Comparison of ENCODE assay signal across 25 mouse cellular contexts in genomic region chr8:15235410-15235809, GRCm38 (mm10).
DNase-seq lines count a peak whose midpoint lies in the region; ATAC-seq and TF ChIP-seq lines count a peak whose summit lies in the region.
"Had no signal": no experiment of that assay in that cellular context is flagged by ENCODE, and none has a peak within 500 bp of the region (broad histone marks: within the 10 kb centered on the region; RNA-seq: fewer than 3 reads in every experiment).

No protein-coding gene starts in this region.

- no peak for TF ChIP-seq CTCF in midbrain, postnatal 0 days (IDR thresholded peaks at IDR 0.05)
- TF ChIP-seq CTCF in brain, embryonic 14.5 days (IDR thresholded peaks at IDR 0.05; ENCODE audit: borderline replicate concordance, extremely low read depth, insufficient read depth, insufficient read length), result no peak

- no peaks in the 10 kb centered on the region for H3K27me3 ChIP-seq in midbrain, postnatal 0 days (ENCODE audit: insufficient read depth, low read length)
- H3K27me3 ChIP-seq in midbrain, embryonic 16.5 days (ENCODE audit: control insufficient read depth, insufficient read depth, low read depth, low read length), result no peaks in the 10 kb centered on the region
- H3K27me3 ChIP-seq in hindbrain, embryonic 15.5 days, result no peaks in the 10 kb centered on the region
- no peaks in the 10 kb centered on the region for H3K27me3 ChIP-seq in neural tube, embryonic 14.5 days (ENCODE audit: control insufficient read depth, insufficient read depth, low read length)
- H3K27me3 ChIP-seq: forebrain, embryonic 13.5 days; heart, embryonic 13.5 days had no signal

- ATAC-seq in midbrain, postnatal 0 days (ENCODE audit: low FRiP score), result no peak
- ATAC-seq in midbrain, embryonic 16.5 days, result no peak
- ATAC-seq in hindbrain, embryonic 15.5 days (ENCODE audit: low FRiP score, low read depth), result peak; percentile 78
- peak; percentile 56; the same call in 1 of the 2 replicates for ATAC-seq in neural tube, embryonic 14.5 days (ENCODE audit: low read depth)
- ATAC-seq: activated CD4-positive, CD25-positive, alpha-beta regulatory T cell, adult 4 months; CD4-positive, CD25-positive, alpha-beta regulatory T cell, adult 4 months; forebrain, embryonic 13.5 days; forebrain, embryonic 16.5 days had no signal

- 74% methylated on average over 3 of the region's 3 CpGs for WGBS in midbrain, postnatal 0 days
- 78% methylated on average over 3 of the region's 3 CpGs for WGBS in midbrain, embryonic 16.5 days
- WGBS in hindbrain, embryonic 15.5 days, result 57% methylated on average over 3 of the region's 3 CpGs
- WGBS in neural tube, embryonic 14.5 days, result 54% methylated on average over 3 of the region's 3 CpGs

- TF ChIP-seq POLR2A in brain, embryonic 14.5 days (IDR thresholded peaks at IDR 0.05; ENCODE audit: borderline replicate concordance, extremely low read depth, insufficient read depth, insufficient read length, poor library complexity, severe bottlenecking), result no peak

- no peak overlapping the region for H3K4me2 ChIP-seq in midbrain, postnatal 0 days (ENCODE audit: low read depth, low read length, poor library complexity, severe bottlenecking)
- H3K4me2 ChIP-seq in midbrain, embryonic 16.5 days (ENCODE audit: low read length), result no peak overlapping the region
- no peak overlapping the region for H3K4me2 ChIP-seq in hindbrain, embryonic 15.5 days
- no peak overlapping the region for H3K4me2 ChIP-seq in neural tube, embryonic 14.5 days (ENCODE audit: low read depth, low read length)
- H3K4me2 ChIP-seq: forebrain, embryonic 13.5 days; heart, embryonic 13.5 days had no signal

- no peaks in the 10 kb centered on the region for H3K36me3 ChIP-seq in midbrain, postnatal 0 days (ENCODE audit: insufficient read depth, low read length)
- H3K36me3 ChIP-seq in midbrain, embryonic 16.5 days (ENCODE audit: control insufficient read depth, insufficient read depth, low read length), result no peaks in the 10 kb centered on the region
- H3K36me3 ChIP-seq in hindbrain, embryonic 15.5 days, result no peaks in the 10 kb centered on the region
- no peaks in the 10 kb centered on the region for H3K36me3 ChIP-seq in neural tube, embryonic 14.5 days (ENCODE audit: control insufficient read depth, insufficient read depth, low read length)
- H3K36me3 ChIP-seq: forebrain, embryonic 10.5 days; heart, embryonic 10.5 days; heart, embryonic 13.5 days had no signal

- H3K4me3 ChIP-seq in midbrain, postnatal 0 days (ENCODE audit: low read depth, low read length), result no peak overlapping the region
- H3K4me3 ChIP-seq in midbrain, embryonic 16.5 days (ENCODE audit: low read depth, low read length), result no peak overlapping the region
- no peak overlapping the region for H3K4me3 ChIP-seq in hindbrain, embryonic 15.5 days
- no peak overlapping the region for H3K4me3 ChIP-seq in neural tube, embryonic 14.5 days (ENCODE audit: low read depth, low read length)
- H3K4me3 ChIP-seq: forebrain, embryonic 10.5 days; forebrain, embryonic 13.5 days; heart, adult 2 months; heart, embryonic 10.5 days; heart, embryonic 13.5 days had no signal

- DNase-seq in midbrain, postnatal 0 days (ENCODE audit: low spot score), result peak; percentile 27
- peak; percentile 52 for DNase-seq in brain, embryonic 14.5 days (ENCODE audit: low read depth)
- DNase-seq in thymus, postnatal 0 days (ENCODE audit: low spot score), result no peak
- no peak for DNase-seq in urinary bladder, postnatal 36 days (ENCODE audit: low spot score in 2 of 2)
- DNase-seq in spleen, postnatal 14 days (ENCODE audit: low spot score in 2 of 2), result no peak
- DNase-seq: adrenal gland, adult 8-10 months; adrenal gland, postnatal 25 days; cerebellum, adult 18-20 months; cerebellum, adult 9-10 months; cerebellum, postnatal 14 days; gastrocnemius, postnatal 10 days; gastrocnemius, postnatal 36 days; heart, adult 2 months; heart, postnatal 14 days; heart, postnatal 4 days had no signal

- H3K27ac ChIP-seq in midbrain, postnatal 0 days (ENCODE audit: low read depth, low read length), result no peak overlapping the region
- no peak overlapping the region for H3K27ac ChIP-seq in midbrain, embryonic 16.5 days (ENCODE audit: low read length)
- no peak overlapping the region for H3K27ac ChIP-seq in hindbrain, embryonic 15.5 days (replicated peaks)
- H3K27ac ChIP-seq in neural tube, embryonic 14.5 days (ENCODE audit: low read depth, low read length), result no peak overlapping the region
- H3K27ac ChIP-seq: forebrain, embryonic 10.5 days; forebrain, embryonic 13.5 days; heart, adult 2 months; heart, embryonic 10.5 days; heart, embryonic 13.5 days had no signal

- H3K4me1 ChIP-seq in midbrain, postnatal 0 days (ENCODE audit: insufficient read depth, low read length), result no peaks in the 10 kb centered on the region
- no peaks in the 10 kb centered on the region for H3K4me1 ChIP-seq in midbrain, embryonic 16.5 days (ENCODE audit: control insufficient read depth, insufficient read depth, low read length)
- H3K4me1 ChIP-seq in hindbrain, embryonic 15.5 days (replicated peaks), result no peaks in the 10 kb centered on the region
- H3K4me1 ChIP-seq in neural tube, embryonic 14.5 days (ENCODE audit: control insufficient read depth, insufficient read depth, low read length), result no peaks in the 10 kb centered on the region
- H3K4me1 ChIP-seq: forebrain, embryonic 13.5 days had no signal

- no peak overlapping the region for H3K9ac ChIP-seq in midbrain, postnatal 0 days (replicated peaks; ENCODE audit: low read length, poor library complexity, severe bottlenecking)
- no peak overlapping the region for H3K9ac ChIP-seq in midbrain, embryonic 16.5 days (ENCODE audit: low read depth, low read length)
- H3K9ac ChIP-seq in hindbrain, embryonic 15.5 days, result no peak overlapping the region
- no peak overlapping the region for H3K9ac ChIP-seq in neural tube, embryonic 14.5 days (replicated peaks; ENCODE audit: low read depth, low read length)
- H3K9ac ChIP-seq: forebrain, embryonic 13.5 days; heart, embryonic 13.5 days had no signal

- no peaks in the 10 kb centered on the region for H3K9me3 ChIP-seq in midbrain, postnatal 0 days (ENCODE audit: low read length)
- no peaks in the 10 kb centered on the region for H3K9me3 ChIP-seq in midbrain, embryonic 16.5 days (replicated peaks; ENCODE audit: control insufficient read depth, low read length, poor library complexity, severe bottlenecking)
- H3K9me3 ChIP-seq in hindbrain, embryonic 15.5 days, result no peaks in the 10 kb centered on the region
- no peaks in the 10 kb centered on the region for H3K9me3 ChIP-seq in neural tube, embryonic 14.5 days (ENCODE audit: control insufficient read depth, low read length)
- H3K9me3 ChIP-seq: forebrain, embryonic 10.5 days; forebrain, embryonic 13.5 days; heart, embryonic 10.5 days; heart, embryonic 13.5 days had no signal

Comparison
In these comparisons a context has a peak if more than half of its experiments do, and no peak if none do; other contexts are left out.
1. ATAC-seq: peak in hindbrain, embryonic 15.5 days (single experiment) and neural tube, embryonic 14.5 days (single experiment); none in midbrain, postnatal 0 days (single experiment) and midbrain, embryonic 16.5 days (single experiment).
2. DNase-seq: peak in midbrain, postnatal 0 days (single experiment) and brain, embryonic 14.5 days (single experiment); none in thymus, postnatal 0 days (single experiment), urinary bladder, postnatal 36 days (0 of 2) and spleen, postnatal 14 days (0 of 2).